Mouse (Mus musculus): ENCODE data around the gene Nsmce4a. TPM values are rescaled to one million over a fixed set of nuclear protein-coding genes. Genes with fewer than 3 reads are reported as not detected.
A peak's percentile ranks its signal among the peaks of the same experiment; 100 is the strongest.

Nsmce4a gene
- total RNA-seq, 1 experiment = 90.9 TPM

DNA sequence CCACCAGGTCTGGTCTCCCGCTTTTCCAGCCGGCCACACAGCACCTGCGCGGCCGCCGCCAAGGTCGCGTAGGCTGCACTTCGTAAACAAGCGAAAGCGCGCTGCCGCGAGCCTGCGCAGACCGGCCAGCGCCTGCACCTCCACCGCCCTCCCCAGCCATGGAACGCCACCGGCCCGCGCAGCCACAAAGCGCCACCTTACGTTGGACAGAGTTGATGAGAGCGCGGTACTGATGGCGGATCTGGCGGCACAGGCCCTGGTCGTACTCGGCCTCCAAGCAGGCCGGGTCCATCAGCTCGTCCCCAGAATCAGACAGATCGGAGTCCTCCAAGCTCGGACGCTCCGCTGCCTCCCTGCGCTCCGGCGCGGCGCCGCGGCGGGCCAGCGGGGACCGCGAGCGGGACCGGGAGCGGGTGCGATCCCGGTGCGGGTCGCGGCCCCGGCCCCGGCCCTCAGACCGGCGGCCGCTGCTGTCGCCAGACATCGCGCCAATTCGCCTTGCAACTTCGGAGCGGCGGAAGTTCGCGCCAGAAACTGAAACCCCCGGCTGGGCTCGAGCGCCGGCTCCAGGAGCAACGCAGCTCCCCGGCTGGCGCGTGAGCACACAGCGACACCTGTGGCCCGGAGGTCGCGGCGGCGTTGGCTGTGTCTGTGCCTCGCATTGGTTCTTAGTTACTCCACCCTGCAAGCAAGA lies 26.0 kb downstream of the Nsmce4a start:
- in situ Hi-C loops (cut with MboI; ENCODE audit: low sequenced_read_pairs in 2 of 2, unreplicated experiment in 2 of 2) = no loop called here
- Histone ChIP-seq H3K36me3 (ENCODE audit: control insufficient read depth, insufficient read depth, low read length, poor library complexity, severe bottlenecking) (peaks cover 10% of the 10 kb centered on the region), H3K27ac (ENCODE audit: insufficient read depth, low read depth, low read length, poor library complexity, severe bottlenecking) (peak overlapping the region; percentile 93), H3K9ac (ENCODE audit: insufficient read depth, low read depth, low read length, poor library complexity, severe bottlenecking) (peak overlapping the region; percentile 98), H3K4me3 (ENCODE audit: insufficient read depth in 1 of 2, low read depth in 1 of 2, low read length in 2 of 2, poor library complexity in 1 of 2, severe bottlenecking in 1 of 2) (peak overlapping the region; percentile 86 to 90), H3K9me3 (ENCODE audit: control insufficient read depth, insufficient read depth, low read depth, low read length) (no peaks in the 10 kb centered on the region), H3K4me1 (ENCODE audit: control insufficient read depth in 2 of 2, insufficient read depth in 2 of 2, low read length in 2 of 2, poor library complexity in 1 of 2) (peaks cover 0 to 8% of the 10 kb centered on the region in 2 experiments; a peak in 1 of 4 replicates)
- DNase-seq (ENCODE audit: low read depth, low spot score) = peak; percentile 91
- TF ChIP-seq ZC3H11A (IDR thresholded peaks at IDR 0.05; ENCODE audit: borderline replicate concordance, low read depth, low read length) (no peak), ZNF384 (IDR thresholded peaks at IDR 0.05; ENCODE audit: low read depth, low read length) (0 out of 2 replicates have a peak, but pooled peaks have one; percentile 21), HCFC1 (IDR thresholded peaks at IDR 0.05; ENCODE audit: borderline replicate concordance, insufficient read depth, low read length) (peak; percentile 68; the same call in 1 of the 2 replicates), CHD2 (IDR thresholded peaks at IDR 0.05; ENCODE audit: low read depth, low read length) (no peak), MAFK (IDR thresholded peaks at IDR 0.05; ENCODE audit: insufficient read depth, low read depth, low read length) (no peak)

GRCm38 (mm10) chr7:130546421-130546790 lies 26.5 kb downstream of the Nsmce4a start:
- peaks cover 14% of the 10 kb centered on the region for H3K36me3 ChIP-seq (ENCODE audit: control insufficient read depth, insufficient read depth, low read length, poor library complexity, severe bottlenecking)
- H3K27ac ChIP-seq (ENCODE audit: insufficient read depth, low read depth, low read length, poor library complexity, severe bottlenecking) = peak overlapping the region; percentile 93
- no peaks in the 10 kb centered on the region for H3K9me3 ChIP-seq (ENCODE audit: control insufficient read depth, insufficient read depth, low read depth, low read length)
- in situ Hi-C loops (cut with MboI; ENCODE audit: low sequenced_read_pairs in 2 of 2, unreplicated experiment in 2 of 2) = no loop called here
- peak overlapping the region; percentile 86 to 90 for H3K4me3 ChIP-seq (ENCODE audit: insufficient read depth in 1 of 2, low read depth in 1 of 2, low read length in 2 of 2, poor library complexity in 1 of 2, severe bottlenecking in 1 of 2)
- H3K4me1 ChIP-seq (ENCODE audit: control insufficient read depth in 2 of 2, insufficient read depth in 2 of 2, low read length in 2 of 2, poor library complexity in 1 of 2) = peaks cover 0 to 8% of the 10 kb centered on the region in 2 experiments; a peak in 1 of 4 replicates
- TF ChIP-seq ZNF384 (IDR thresholded peaks at IDR 0.05; ENCODE audit: low read depth, low read length) = no peak
- TF ChIP-seq CHD2 (IDR thresholded peaks at IDR 0.05; ENCODE audit: low read depth, low read length) = no peak
- no peak for TF ChIP-seq MAFK (IDR thresholded peaks at IDR 0.05; ENCODE audit: insufficient read depth, low read depth, low read length)
- TF ChIP-seq ZC3H11A (IDR thresholded peaks at IDR 0.05; ENCODE audit: borderline replicate concordance, low read depth, low read length) = no peak
- TF ChIP-seq HCFC1 (IDR thresholded peaks at IDR 0.05; ENCODE audit: borderline replicate concordance, insufficient read depth, low read length) = no peak
- H3K9ac ChIP-seq (ENCODE audit: insufficient read depth, low read depth, low read length, poor library complexity, severe bottlenecking) = peak overlapping the region; percentile 98
- DNase-seq (ENCODE audit: low read depth, low spot score) = no peak

DNA sequence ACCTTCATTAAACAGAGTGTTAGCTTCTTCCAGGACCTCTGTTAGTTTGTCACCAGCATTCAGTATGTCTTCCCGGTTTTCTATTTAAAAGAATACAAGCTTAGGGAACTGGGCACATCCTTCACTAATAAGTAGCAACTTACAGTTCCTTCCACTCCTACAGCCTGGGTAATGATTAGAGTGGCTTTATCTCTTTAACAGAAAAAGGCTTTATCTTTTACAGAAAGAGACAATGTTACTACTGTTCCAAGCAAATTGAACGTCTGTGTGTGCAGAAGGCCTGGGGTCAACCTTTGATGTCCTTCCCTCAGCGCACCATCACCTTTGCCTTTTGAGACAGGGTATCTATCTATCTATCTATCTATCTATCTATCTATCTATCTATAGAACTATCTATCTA lies 27.0 kb downstream of the Nsmce4a start:
- H3K27ac ChIP-seq (ENCODE audit: insufficient read depth, low read depth, low read length, poor library complexity, severe bottlenecking) = no peak overlapping the region; the same call in 1 of the 2 replicates
- in situ Hi-C loops (cut with MboI; ENCODE audit: low sequenced_read_pairs in 2 of 2, unreplicated experiment in 2 of 2) = no loop called here
- peaks cover under 1 to 9% of the 10 kb centered on the region in 2 experiments; a peak in 1 of 4 replicates for H3K4me1 ChIP-seq (ENCODE audit: control insufficient read depth in 2 of 2, insufficient read depth in 2 of 2, low read length in 2 of 2, poor library complexity in 1 of 2)
- H3K36me3 ChIP-seq (ENCODE audit: control insufficient read depth, insufficient read depth, low read length, poor library complexity, severe bottlenecking) = peaks cover 17% of the 10 kb centered on the region
- TF ChIP-seq CHD2 (IDR thresholded peaks at IDR 0.05; ENCODE audit: low read depth, low read length) = no peak
- no peak for TF ChIP-seq HCFC1 (IDR thresholded peaks at IDR 0.05; ENCODE audit: borderline replicate concordance, insufficient read depth, low read length)
- TF ChIP-seq ZNF384 (IDR thresholded peaks at IDR 0.05; ENCODE audit: low read depth, low read length) = no peak
- no peak for TF ChIP-seq MAFK (IDR thresholded peaks at IDR 0.05; ENCODE audit: insufficient read depth, low read depth, low read length)
- no peak for TF ChIP-seq ZC3H11A (IDR thresholded peaks at IDR 0.05; ENCODE audit: borderline replicate concordance, low read depth, low read length)
- peak overlapping the region; percentile 98; the same call in 1 of the 2 replicates for H3K9ac ChIP-seq (ENCODE audit: insufficient read depth, low read depth, low read length, poor library complexity, severe bottlenecking)
- no peak for DNase-seq (ENCODE audit: low read depth, low spot score)
- H3K4me3 ChIP-seq (ENCODE audit: insufficient read depth in 1 of 2, low read depth in 1 of 2, low read length in 2 of 2, poor library complexity in 1 of 2, severe bottlenecking in 1 of 2) = peak overlapping the region; percentile 86 to 90
- H3K9me3 ChIP-seq (ENCODE audit: control insufficient read depth, insufficient read depth, low read depth, low read length) = no peaks in the 10 kb centered on the region

GRCm38 (mm10) chr7:130545401-130545800 lies 27.5 kb downstream of the Nsmce4a start:
- Histone ChIP-seq H3K27ac (ENCODE audit: insufficient read depth, low read depth, low read length, poor library complexity, severe bottlenecking) (no peak overlapping the region), H3K9me3 (ENCODE audit: control insufficient read depth, insufficient read depth, low read depth, low read length) (no peaks in the 10 kb centered on the region), H3K9ac (ENCODE audit: insufficient read depth, low read depth, low read length, poor library complexity, severe bottlenecking) (no peak overlapping the region), H3K36me3 (ENCODE audit: control insufficient read depth, insufficient read depth, low read length, poor library complexity, severe bottlenecking) (peaks cover 19% of the 10 kb centered on the region), H3K4me1 (ENCODE audit: control insufficient read depth in 2 of 2, insufficient read depth in 2 of 2, low read length in 2 of 2, poor library complexity in 1 of 2) (peaks cover 2 to 10% of the 10 kb centered on the region in 2 experiments; a peak in 1 of 4 replicates), H3K4me3 (ENCODE audit: insufficient read depth in 1 of 2, low read depth in 1 of 2, low read length in 2 of 2, poor library complexity in 1 of 2, severe bottlenecking in 1 of 2) (peak overlapping the region in 1 of 2 experiments; percentile 86; a peak in 3 of 4 replicates)
- DNase-seq (ENCODE audit: low read depth, low spot score) = no peak
- TF ChIP-seq HCFC1 (IDR thresholded peaks at IDR 0.05; ENCODE audit: borderline replicate concordance, insufficient read depth, low read length) (no peak), ZNF384 (IDR thresholded peaks at IDR 0.05; ENCODE audit: low read depth, low read length) (no peak), CHD2 (IDR thresholded peaks at IDR 0.05; ENCODE audit: low read depth, low read length) (no peak), MAFK (IDR thresholded peaks at IDR 0.05; ENCODE audit: insufficient read depth, low read depth, low read length) (no peak)
- in situ Hi-C loops (cut with MboI; ENCODE audit: low sequenced_read_pairs in 2 of 2, unreplicated experiment in 2 of 2) = no loop called here
